15 mouse cellular contexts compared by ENCODE assay signal in genomic region chr4:99241674-99242073, GRCm38 (mm10). TPM values are rescaled to one million over a fixed set of nuclear protein-coding genes. Genes with fewer than 3 reads are reported as not detected.
A peak's percentile ranks its signal among the peaks of the same experiment; 100 is the strongest.
DNase-seq lines count a peak whose midpoint lies in the region; ATAC-seq and TF ChIP-seq lines count a peak whose summit lies in the region.
"Had no signal": no experiment of that assay in that cellular context is flagged by ENCODE, and none has a peak within 500 bp of the region (broad histone marks: within the 10 kb centered on the region; RNA-seq: fewer than 3 reads in every experiment).

No protein-coding gene starts in this region.

- H3K4me2 ChIP-seq in lung, postnatal 0 days (replicated peaks; ENCODE audit: low read depth, low read length) = no peak overlapping the region
- H3K4me2 ChIP-seq in midbrain, embryonic 11.5 days = no peak overlapping the region
- H3K4me2 ChIP-seq: limb, embryonic 15.5 days had no signal

- no peaks in the 10 kb centered on the region for H3K36me3 ChIP-seq in lung, postnatal 0 days (ENCODE audit: insufficient read depth, low read length)
- no peaks in the 10 kb centered on the region for H3K36me3 ChIP-seq in splenic B cell, adult 2 months (ENCODE audit: control insufficient read depth, insufficient read depth, low read length, poor library complexity, severe bottlenecking)
- peaks cover 2% of the 10 kb centered on the region; the same call in 1 of the 2 replicates for H3K36me3 ChIP-seq in midbrain, embryonic 11.5 days (ENCODE audit: control insufficient read depth, insufficient read depth, low read length)
- H3K36me3 ChIP-seq: limb, embryonic 15.5 days had no signal

- no peak for ATAC-seq in lung, postnatal 0 days
- ATAC-seq in midbrain, embryonic 11.5 days (ENCODE audit: low FRiP score) = no peak

- no peaks in the 10 kb centered on the region for H3K27me3 ChIP-seq in lung, postnatal 0 days (replicated peaks; ENCODE audit: insufficient read depth, low read length)
- no peaks in the 10 kb centered on the region for H3K27me3 ChIP-seq in splenic B cell, adult 2 months (ENCODE audit: control insufficient read depth, insufficient read depth, low read length, poor library complexity, severe bottlenecking)
- H3K27me3 ChIP-seq in midbrain, embryonic 11.5 days (ENCODE audit: control insufficient read depth, insufficient read depth, low read length) = no peaks in the 10 kb centered on the region
- H3K27me3 ChIP-seq: limb, embryonic 15.5 days had no signal

- peak; percentile 40 for TF ChIP-seq CTCF in lung, postnatal 0 days (IDR thresholded peaks at IDR 0.05)

- WGBS in lung, postnatal 0 days = 64% methylated on average over 5 of the region's 5 CpGs
- WGBS in midbrain, embryonic 11.5 days = 46% methylated on average over 5 of the region's 5 CpGs

- intact Hi-C loops in heart, postnatal 14 days (cut with DNase I) = no loop called here

- H3K9ac ChIP-seq in lung, postnatal 0 days (replicated peaks; ENCODE audit: low read depth) = no peak overlapping the region
- H3K9ac ChIP-seq in midbrain, embryonic 11.5 days (ENCODE audit: low read length) = no peak overlapping the region
- H3K9ac ChIP-seq: limb, embryonic 15.5 days had no signal

- H3K4me3 ChIP-seq in lung, postnatal 0 days (ENCODE audit: low read depth, low read length) = no peak overlapping the region
- no peak overlapping the region for H3K4me3 ChIP-seq in midbrain, embryonic 11.5 days (ENCODE audit: low read depth, low read length)
- H3K4me3 ChIP-seq: embryonic facial prominence, embryonic 10.5 days; forebrain, embryonic 10.5 days; limb, embryonic 15.5 days had no signal

- no peaks in the 10 kb centered on the region for H3K4me1 ChIP-seq in lung, postnatal 0 days (ENCODE audit: insufficient read depth, low read depth, low read length)
- H3K4me1 ChIP-seq in midbrain, embryonic 11.5 days (ENCODE audit: control insufficient read depth, insufficient read depth, low read length) = no peaks in the 10 kb centered on the region
- H3K4me1 ChIP-seq: embryonic facial prominence, embryonic 10.5 days; forebrain, embryonic 10.5 days; limb, embryonic 15.5 days had no signal

- peak; percentile 70 for DNase-seq in heart, adult 11 months
- no peak for DNase-seq in heart, postnatal 14 days
- no peak for DNase-seq in lung, postnatal 0 days (ENCODE audit: low spot score)
- DNase-seq in lung, postnatal 36 days = no peak
- DNase-seq in ZHBTc4 (ENCODE audit: low read depth, low spot score) = peak; percentile 84
- DNase-seq in splenic B cell, adult 2 months (ENCODE audit: low read depth, low spot score) = peak; percentile 19
- DNase-seq in cerebellum, postnatal 36 days = no peak
- no peak for DNase-seq in midbrain, embryonic 11.5 days (ENCODE audit: low spot score, missing footprints)
- DNase-seq: cerebellum, adult 8-10 months; heart, postnatal 36 days; kidney, adult 8-10 months; right cerebral cortex, postnatal 25 days had no signal

- H3K27ac ChIP-seq in lung, postnatal 0 days (ENCODE audit: low read length) = no peak overlapping the region
- H3K27ac ChIP-seq in midbrain, embryonic 11.5 days (ENCODE audit: low read depth, low read length) = no peak overlapping the region
- H3K27ac ChIP-seq: embryonic facial prominence, embryonic 10.5 days; forebrain, embryonic 10.5 days; limb, embryonic 15.5 days had no signal

- no peak for TF ChIP-seq EP300 in lung, postnatal 0 days (IDR thresholded peaks at IDR 0.05)

- no peaks in the 10 kb centered on the region for H3K9me3 ChIP-seq in lung, postnatal 0 days (ENCODE audit: low read length)
- no peaks in the 10 kb centered on the region for H3K9me3 ChIP-seq in midbrain, embryonic 11.5 days (ENCODE audit: control insufficient read depth, low read length)
- H3K9me3 ChIP-seq: embryonic facial prominence, embryonic 10.5 days; forebrain, embryonic 10.5 days; limb, embryonic 15.5 days had no signal

RNA-seq across cellular contexts. Expression of gene Atg4c, which starts 47.9 kb away (rescaled TPM):
- total RNA-seq in heart, postnatal 14 days (2021) = 1 to 10 TPM; 5.2 to 5.9 TPM
- polyA plus RNA-seq in lung, postnatal 0 days (2015; fragmentation: Nextera tagmentation; extraction: Ambion mirVana) = 8.1 and 8.9 TPM in 2 replicates
- 13.7 and 16.7 TPM in 2 replicates for polyA plus RNA-seq in midbrain, embryonic 11.5 days (2014; fragmentation: Nextera tagmentation; extraction: Ambion mirVana)

RNA-seq across cellular contexts. Expression of gene Gm12689, which starts 54.0 kb away (rescaled TPM):
- total RNA-seq in heart, postnatal 14 days (2021) = under 1 TPM in 1 of 2 experiments, not detected in 1; 0.26 TPM
- 0.11 and 0.17 TPM in 2 replicates for polyA plus RNA-seq in lung, postnatal 0 days (2015; fragmentation: Nextera tagmentation; extraction: Ambion mirVana)
- 0.33 TPM in 1 of 2 replicates, not detected in the other for polyA plus RNA-seq in midbrain, embryonic 11.5 days (2014; fragmentation: Nextera tagmentation; extraction: Ambion mirVana)
- total RNA-seq: heart, postnatal 36 days had no signal
- polyA plus RNA-seq: embryonic facial prominence, embryonic 10.5 days had no signal

Comparison
In these comparisons a context has a peak if more than half of its experiments do, and no peak if none do; other contexts are left out.
1. DNase-seq: peak in heart, adult 11 months (single experiment), ZHBTc4 (single experiment) and splenic B cell, adult 2 months (single experiment); none in heart, postnatal 14 days (0 of 2), lung, postnatal 0 days (single experiment), lung, postnatal 36 days (single experiment), cerebellum, postnatal 36 days (0 of 2) and midbrain, embryonic 11.5 days (single experiment).